Mouse (Mus musculus): Measurements from ENCODE around the gene Mcm10. TPM values are rescaled to one million over a fixed set of nuclear protein-coding genes. Genes with fewer than 3 reads are reported as not detected.

Mcm10 gene
- total and polyA plus RNA-seq, 2 experiments from 2014 or later = 3.1 to 3.8 TPM

GRCm38 (mm10) chr2:4995646-4996045 is 16.9 kb downstream of the Mcm10 start:
- no peak for ATAC-seq (ENCODE audit: insufficient read depth, low read depth)

GRCm38 (mm10) chr2:4994436-4994835 is 18.2 kb downstream of the Mcm10 start:
- H3K27me3 ChIP-seq (ENCODE audit: control insufficient read depth, insufficient read depth, low read length) = no peaks in the 10 kb centered on the region
- H3K27ac ChIP-seq (ENCODE audit: low read depth) = no peak overlapping the region
- no peak overlapping the region for H3K9ac ChIP-seq (replicated peaks; ENCODE audit: low read depth, low read length)
- peaks cover 29% of the 10 kb centered on the region for H3K36me3 ChIP-seq (replicated peaks; ENCODE audit: control insufficient read depth, insufficient read depth, low read length)
- 87% methylated on average over 4 of the region's 4 CpGs for WGBS
- no peak overlapping the region for H3K4me3 ChIP-seq (ENCODE audit: low read depth, low read length)
- DNase-seq (ENCODE audit: low spot score) (no peak), ATAC-seq (ENCODE audit: insufficient read depth, low read depth) (no peak)
- H3K9me3 ChIP-seq (replicated peaks; ENCODE audit: control insufficient read depth, low read length) = no peaks in the 10 kb centered on the region
- no peaks in the 10 kb centered on the region for H3K4me1 ChIP-seq (ENCODE audit: control insufficient read depth, insufficient read depth)
- no peak overlapping the region for H3K4me2 ChIP-seq (ENCODE audit: low read depth, low read length)
- TF ChIP-seq CTCF (IDR thresholded peaks at IDR 0.05; ENCODE audit: low read depth) = no peak
- no peak for TF ChIP-seq EP300 (IDR thresholded peaks at IDR 0.05; ENCODE audit: low read depth)

More at GRCm38 (mm10) chr2:4995646-4996045, 16.9 kb downstream of the Mcm10 start:
- WGBS = 95% methylated on average over 11 of the region's 11 CpGs
- TF ChIP-seq CTCF (IDR thresholded peaks at IDR 0.05; ENCODE audit: low read depth) (no peak), EP300 (IDR thresholded peaks at IDR 0.05; ENCODE audit: low read depth) (no peak)
- no peak overlapping the region for H3K4me3 ChIP-seq (ENCODE audit: low read depth, low read length)
- no peak overlapping the region for H3K4me2 ChIP-seq (ENCODE audit: low read depth, low read length)
- no peak overlapping the region for H3K9ac ChIP-seq (replicated peaks; ENCODE audit: low read depth, low read length)
- peaks cover 37% of the 10 kb centered on the region for H3K36me3 ChIP-seq (replicated peaks; ENCODE audit: control insufficient read depth, insufficient read depth, low read length)
- no peaks in the 10 kb centered on the region for H3K4me1 ChIP-seq (ENCODE audit: control insufficient read depth, insufficient read depth)
- DNase-seq (ENCODE audit: low spot score) = no peak
- H3K9me3 ChIP-seq (replicated peaks; ENCODE audit: control insufficient read depth, low read length) = no peaks in the 10 kb centered on the region
- H3K27ac ChIP-seq (ENCODE audit: low read depth) = no peak overlapping the region
- no peaks in the 10 kb centered on the region for H3K27me3 ChIP-seq (ENCODE audit: control insufficient read depth, insufficient read depth, low read length)

GRCm38 (mm10) chr2:4993584-4993983 is 19.0 kb downstream of the Mcm10 start:
- DNase-seq (ENCODE audit: low spot score) (no peak), ATAC-seq (ENCODE audit: insufficient read depth, low read depth) (no peak)
- Histone ChIP-seq H3K36me3 (replicated peaks; ENCODE audit: control insufficient read depth, insufficient read depth, low read length) (peaks cover 29% of the 10 kb centered on the region), H3K27ac (ENCODE audit: low read depth) (no peak overlapping the region), H3K27me3 (ENCODE audit: control insufficient read depth, insufficient read depth, low read length) (no peaks in the 10 kb centered on the region), H3K4me1 (ENCODE audit: control insufficient read depth, insufficient read depth) (no peaks in the 10 kb centered on the region), H3K9ac (replicated peaks; ENCODE audit: low read depth, low read length) (no peak overlapping the region), H3K4me2 (ENCODE audit: low read depth, low read length) (no peak overlapping the region), H3K9me3 (replicated peaks; ENCODE audit: control insufficient read depth, low read length) (no peaks in the 10 kb centered on the region), H3K4me3 (ENCODE audit: low read depth, low read length) (no peak overlapping the region)
- TF ChIP-seq EP300 (IDR thresholded peaks at IDR 0.05; ENCODE audit: low read depth) (no peak), CTCF (IDR thresholded peaks at IDR 0.05; ENCODE audit: low read depth) (no peak)
- 89% methylated on average over 11 of the region's 11 CpGs for WGBS

- Histone ChIP-seq H3K4me1 (ENCODE audit: control insufficient read depth, insufficient read depth) (no peaks in the 10 kb centered on the region), H3K9ac (replicated peaks; ENCODE audit: low read depth, low read length) (no peak overlapping the region), H3K36me3 (replicated peaks; ENCODE audit: control insufficient read depth, insufficient read depth, low read length) (peaks cover 13% of the 10 kb centered on the region; the same call in 1 of the 2 replicates), H3K4me3 (ENCODE audit: low read depth, low read length) (no peak overlapping the region), H3K4me2 (ENCODE audit: low read depth, low read length) (no peak overlapping the region), H3K27me3 (ENCODE audit: control insufficient read depth, insufficient read depth, low read length) (no peaks in the 10 kb centered on the region), H3K9me3 (replicated peaks; ENCODE audit: control insufficient read depth, low read length) (no peaks in the 10 kb centered on the region), H3K27ac (ENCODE audit: low read depth) (no peak overlapping the region)
- DNase-seq (ENCODE audit: low spot score) (no peak), ATAC-seq (ENCODE audit: insufficient read depth, low read depth) (no peak)
- WGBS = 80% methylated on average over 11 of the region's 11 CpGs
- no peak for TF ChIP-seq EP300 (IDR thresholded peaks at IDR 0.05; ENCODE audit: low read depth)
- TF ChIP-seq CTCF (IDR thresholded peaks at IDR 0.05; ENCODE audit: low read depth) = no peak
These were observed 23.7 kb downstream of the Mcm10 start for GRCm38 (mm10) chr2:4988826-4989424.

GRCm38 (mm10) chr2:4987388-4988180 is 25.0 kb downstream of the Mcm10 start:
- no peak overlapping the region for H3K9ac ChIP-seq (replicated peaks; ENCODE audit: low read depth, low read length)
- no peaks in the 10 kb centered on the region for H3K4me1 ChIP-seq (ENCODE audit: control insufficient read depth, insufficient read depth)
- peaks cover 8% of the 10 kb centered on the region; the same call in 1 of the 2 replicates for H3K36me3 ChIP-seq (replicated peaks; ENCODE audit: control insufficient read depth, insufficient read depth, low read length)
- no peak for DNase-seq (ENCODE audit: low spot score)
- no peak for ATAC-seq (ENCODE audit: insufficient read depth, low read depth)
- TF ChIP-seq EP300 (IDR thresholded peaks at IDR 0.05; ENCODE audit: low read depth) (no peak), CTCF (IDR thresholded peaks at IDR 0.05; ENCODE audit: low read depth) (no peak)
- no peak overlapping the region for H3K4me2 ChIP-seq (ENCODE audit: low read depth, low read length)
- H3K4me3 ChIP-seq (ENCODE audit: low read depth, low read length) = no peak overlapping the region
- no peak overlapping the region for H3K27ac ChIP-seq (ENCODE audit: low read depth)
- 74% methylated on average over 8 of the region's 8 CpGs for WGBS
- no peaks in the 10 kb centered on the region for H3K9me3 ChIP-seq (replicated peaks; ENCODE audit: control insufficient read depth, low read length)
- no peaks in the 10 kb centered on the region for H3K27me3 ChIP-seq (ENCODE audit: control insufficient read depth, insufficient read depth, low read length)
